In genomic region chr14:21748142-21748870, GRCm38 (mm10) we compare ENCODE assay signal across 9 mouse cellular contexts. TPM values are rescaled to one million over a fixed set of nuclear protein-coding genes. Genes with fewer than 3 reads are reported as not detected.
DNase-seq lines count a peak whose midpoint lies in the region; ATAC-seq lines count a peak whose summit lies in the region.
"Had no signal": no experiment of that assay in that cellular context is flagged by ENCODE, and none has a peak within 500 bp of the region (broad histone marks: within the 10 kb centered on the region; RNA-seq: fewer than 3 reads in every experiment).

No protein-coding gene starts in this region.

- H3K9ac ChIP-seq in forebrain, embryonic 14.5 days (ENCODE audit: low read length), result no peak overlapping the region
- no peak overlapping the region for H3K9ac ChIP-seq in forebrain, embryonic 15.5 days (replicated peaks)
- H3K9ac ChIP-seq in midbrain, embryonic 14.5 days (replicated peaks; ENCODE audit: low read length), result no peak overlapping the region
- H3K9ac ChIP-seq: lung, embryonic 15.5 days had no signal

- intact Hi-C loops in left cerebral cortex, postnatal 4 days (cut with DNase I), result loop anchor here (10.0 kb wide), 1 partner anchor 254 kb away; no protein-coding TSS in a partner anchor

- DNase-seq in forebrain, embryonic 14.5 days (ENCODE audit: low spot score), result peak; percentile 41
- peak; percentile 64 for DNase-seq in midbrain, embryonic 14.5 days
- DNase-seq in midbrain, embryonic 10.5 days (ENCODE audit: low spot score), result no peak
- peak; percentile 69 for DNase-seq in NIH3T3 (ENCODE audit: low read depth)
- DNase-seq in embryo, embryonic 11 days, result peak; percentile 71
- DNase-seq in left cerebral cortex, postnatal 4 days, result peak; percentile 60
- DNase-seq in thymus, postnatal 14 days, result peak; percentile 45

- H3K27ac ChIP-seq in forebrain, embryonic 14.5 days (ENCODE audit: low read depth, low read length), result no peak overlapping the region
- no peak overlapping the region for H3K27ac ChIP-seq in forebrain, embryonic 15.5 days (replicated peaks)
- H3K27ac ChIP-seq in midbrain, embryonic 14.5 days (replicated peaks; ENCODE audit: low read depth, low read length), result no peak overlapping the region
- no peak overlapping the region for H3K27ac ChIP-seq in midbrain, embryonic 10.5 days (replicated peaks)
- H3K27ac ChIP-seq: lung, embryonic 15.5 days had no signal

- no peaks in the 10 kb centered on the region for H3K27me3 ChIP-seq in forebrain, embryonic 14.5 days (replicated peaks; ENCODE audit: control insufficient read depth, insufficient read depth, low read length)
- H3K27me3 ChIP-seq in forebrain, embryonic 15.5 days, result no peaks in the 10 kb centered on the region
- H3K27me3 ChIP-seq in midbrain, embryonic 14.5 days (ENCODE audit: control insufficient read depth, insufficient read depth, low read length), result no peaks in the 10 kb centered on the region
- H3K27me3 ChIP-seq in midbrain, embryonic 10.5 days (ENCODE audit: low read depth, poor library complexity, severe bottlenecking), result no peaks in the 10 kb centered on the region
- H3K27me3 ChIP-seq: lung, embryonic 15.5 days had no signal

- H3K9me3 ChIP-seq in forebrain, embryonic 14.5 days (replicated peaks; ENCODE audit: control insufficient read depth, low read length), result no peaks in the 10 kb centered on the region
- H3K9me3 ChIP-seq in forebrain, embryonic 15.5 days, result no peaks in the 10 kb centered on the region
- no peaks in the 10 kb centered on the region for H3K9me3 ChIP-seq in midbrain, embryonic 14.5 days (ENCODE audit: control insufficient read depth, low read length)
- no peaks in the 10 kb centered on the region for H3K9me3 ChIP-seq in midbrain, embryonic 10.5 days (replicated peaks)
- H3K9me3 ChIP-seq: lung, embryonic 15.5 days had no signal

- ATAC-seq in forebrain, embryonic 14.5 days, result no peak
- ATAC-seq in forebrain, embryonic 15.5 days (replicated peaks), result no peak
- no peak for ATAC-seq in midbrain, embryonic 14.5 days (ENCODE audit: low FRiP score, low TSS enrichment)

- 41% methylated on average over 15 of the region's 15 CpGs for WGBS in forebrain, embryonic 14.5 days
- 39% methylated on average over 15 of the region's 15 CpGs for WGBS in forebrain, embryonic 15.5 days
- 41% methylated on average over 15 of the region's 15 CpGs for WGBS in midbrain, embryonic 14.5 days
- WGBS in midbrain, embryonic 10.5 days, result 41% methylated on average over 15 of the region's 15 CpGs

- H3K36me3 ChIP-seq in forebrain, embryonic 14.5 days (ENCODE audit: control insufficient read depth, insufficient read depth, low read length), result no peaks in the 10 kb centered on the region
- H3K36me3 ChIP-seq in forebrain, embryonic 15.5 days, result no peaks in the 10 kb centered on the region
- H3K36me3 ChIP-seq in midbrain, embryonic 14.5 days (ENCODE audit: control insufficient read depth, insufficient read depth, low read length), result no peaks in the 10 kb centered on the region
- H3K36me3 ChIP-seq in midbrain, embryonic 10.5 days, result no peaks in the 10 kb centered on the region
- H3K36me3 ChIP-seq: lung, embryonic 15.5 days had no signal

- no peak overlapping the region for H3K4me2 ChIP-seq in forebrain, embryonic 14.5 days (ENCODE audit: low read length)
- no peak overlapping the region for H3K4me2 ChIP-seq in forebrain, embryonic 15.5 days (replicated peaks)
- H3K4me2 ChIP-seq in midbrain, embryonic 14.5 days (ENCODE audit: low read length), result no peak overlapping the region
- H3K4me2 ChIP-seq: lung, embryonic 15.5 days had no signal

- no peak overlapping the region for H3K4me3 ChIP-seq in forebrain, embryonic 14.5 days (ENCODE audit: low read depth, low read length)
- H3K4me3 ChIP-seq in forebrain, embryonic 15.5 days, result no peak overlapping the region
- H3K4me3 ChIP-seq in midbrain, embryonic 14.5 days (replicated peaks; ENCODE audit: low read depth, low read length), result no peak overlapping the region
- no peak overlapping the region for H3K4me3 ChIP-seq in midbrain, embryonic 10.5 days
- H3K4me3 ChIP-seq: lung, embryonic 15.5 days had no signal

- 0 out of 2 replicates have a peak, but pooled peaks cover 7% of the 10 kb centered on the region for H3K4me1 ChIP-seq in forebrain, embryonic 14.5 days (ENCODE audit: control insufficient read depth, insufficient read depth, low read length)
- peaks cover 21% of the 10 kb centered on the region for H3K4me1 ChIP-seq in forebrain, embryonic 15.5 days
- peaks cover 12% of the 10 kb centered on the region for H3K4me1 ChIP-seq in midbrain, embryonic 14.5 days (ENCODE audit: control insufficient read depth, insufficient read depth, low read length)
- peaks cover 20% of the 10 kb centered on the region for H3K4me1 ChIP-seq in midbrain, embryonic 10.5 days

RNA-seq across cellular contexts. Expression of gene Samd8, which starts 2.0 kb away (rescaled TPM):
- polyA plus RNA-seq in forebrain, embryonic 14.5 days (2014; fragmentation: Nextera tagmentation; extraction: Ambion mirVana), result 18.9 and 25.4 TPM in 2 replicates
- 24.2 and 24.6 TPM in 2 replicates for polyA plus RNA-seq in forebrain, embryonic 15.5 days (2015; fragmentation: Nextera tagmentation; extraction: Ambion mirVana)
- 23.4 and 28.6 TPM in 2 replicates for polyA plus RNA-seq in midbrain, embryonic 14.5 days (2014; fragmentation: Nextera tagmentation; extraction: Ambion mirVana)
- polyA plus RNA-seq in midbrain, embryonic 10.5 days (2016; fragmentation: Nextera tagmentation; extraction: Ambion mirVana), result 10.0 and 11.1 TPM in 2 replicates
- total RNA-seq in left cerebral cortex, postnatal 4 days (2021), result 10 to 100 TPM; 92.6 to 94.3 TPM

RNA-seq across cellular contexts. Expression of gene Dusp13, which starts 2.7 kb away (rescaled TPM):
- polyA plus RNA-seq in forebrain, embryonic 14.5 days (2014; fragmentation: Nextera tagmentation; extraction: Ambion mirVana), result not detected in 2 replicates
- polyA plus RNA-seq in forebrain, embryonic 15.5 days (2015; fragmentation: Nextera tagmentation; extraction: Ambion mirVana), result not detected in 2 replicates
- polyA plus RNA-seq in midbrain, embryonic 14.5 days (2014; fragmentation: Nextera tagmentation; extraction: Ambion mirVana), result not detected in 2 replicates
- not detected in 2 replicates for polyA plus RNA-seq in midbrain, embryonic 10.5 days (2016; fragmentation: Nextera tagmentation; extraction: Ambion mirVana)
- total RNA-seq in left cerebral cortex, postnatal 4 days (2021), result not detected
- polyA plus RNA-seq: lung, embryonic 15.5 days had no signal

RNA-seq across cellular contexts. Expression of gene Dupd1, which starts 33.9 kb away (rescaled TPM):
- not detected in 2 replicates for polyA plus RNA-seq in forebrain, embryonic 14.5 days (2014; fragmentation: Nextera tagmentation; extraction: Ambion mirVana)
- polyA plus RNA-seq in forebrain, embryonic 15.5 days (2015; fragmentation: Nextera tagmentation; extraction: Ambion mirVana), result 0.22 TPM in 1 of 2 replicates, not detected in the other
- polyA plus RNA-seq in midbrain, embryonic 14.5 days (2014; fragmentation: Nextera tagmentation; extraction: Ambion mirVana), result not detected in 2 replicates
- polyA plus RNA-seq in midbrain, embryonic 10.5 days (2016; fragmentation: Nextera tagmentation; extraction: Ambion mirVana), result not detected in 2 replicates
- total RNA-seq in left cerebral cortex, postnatal 4 days (2021), result not detected
- polyA plus RNA-seq: lung, embryonic 15.5 days had no signal
